Mouse (Mus musculus) stomach, postnatal 0 days (tissue): ENCODE results near the gene Sema4b. TPM values are rescaled to one million over a fixed set of nuclear protein-coding genes. Genes with fewer than 3 reads are reported as not detected.

Experiments
- ATAC-seq: fragments of 200-750 bp; cut with Nextera tagmentation; 2 replicates; pipeline ENCODE4 v1.8.0; 2017; ENCODE audit not compliant: low FRiP score, low TSS enrichment
- DNase-seq: peaks from one replicate; pipeline ENCODE4 v3.0.0-alpha.2; 2016; ENCODE audit warnings: low spot score
- H3K27ac ChIP-seq: fragments of 300-500 bp; sonication (generic); replicated peaks from 2 replicates; pipeline ENCODE4 v1.5.1; 2014; ENCODE audit warnings: mild to moderate bottlenecking, control low read depth
- H3K27me3 ChIP-seq: fragments of 300-500 bp; sonication (generic); 2 replicates; pipeline ENCODE4 v1.6.1; 2014; ENCODE audit warnings: low read length; ENCODE audit not compliant: control insufficient read depth, insufficient read depth
- H3K36me3 ChIP-seq: fragments of 300-500 bp; sonication (generic); 2 replicates; pipeline ENCODE4 v1.6.1; 2014; ENCODE audit warnings: low read length, mixed read lengths; ENCODE audit not compliant: control insufficient read depth, insufficient read depth
- H3K4me1 ChIP-seq: fragments of 300-500 bp; sonication (generic); replicated peaks from 2 replicates; pipeline ENCODE4 v1.6.1; 2014; ENCODE audit warnings: antibody characterized with exemption; ENCODE audit not compliant: control insufficient read depth, insufficient read depth
- H3K4me2 ChIP-seq: fragments of 300-500 bp; sonication (generic); replicated peaks from 2 replicates; pipeline ENCODE4 v1.6.1; 2014; ENCODE audit warnings: low read depth, mild to moderate bottlenecking, control low read depth, moderate library complexity
- H3K4me3 ChIP-seq: fragments of 300-500 bp; sonication (generic); 2 replicates; pipeline ENCODE4 v1.5.1; 2014; ENCODE audit warnings: low read depth, low read length, control low read depth
- H3K9ac ChIP-seq: fragments of 300-500 bp; sonication (generic); 2 replicates; pipeline ENCODE4 v1.6.1; 2014; ENCODE audit warnings: mild to moderate bottlenecking, low read length, control low read depth, mixed read lengths
- H3K9me3 ChIP-seq: fragments of 300-500 bp; sonication (generic); 2 replicates; pipeline ENCODE4 v1.6.1; 2016; ENCODE audit warnings: low read length; ENCODE audit not compliant: control insufficient read depth
- CTCF ChIP-seq: IDR thresholded peaks from 2 replicates; pipeline ENCODE4 v1.5.1; 2016; ENCODE audit warnings: antibody characterized with exemption, low read depth, mild to moderate bottlenecking, moderate library complexity
- EP300 ChIP-seq: optimal IDR thresholded peaks from 2 replicates; pipeline ENCODE3; 2016; ENCODE audit warnings: antibody characterized with exemption
- WGBS: fragments of 180-500 bp; shearing (Covaris S2); extraction: QIAGEN DNeasy Blood & Tissue Kit; methylation state at CpG from one replicate; pipeline ENCODE4 v1.1.7; 2014; 5-methylcytosine and 5-hydroxymethylcytosine counted together
- polyA plus RNA-seq: library from polyadenylated mRNA; unstranded; fragments of >200 nt; fragmentation: Nextera tagmentation; extraction: Ambion mirVana; gene quantifications from 2 replicates; pipeline ENCODE4 v1.2.1, GENCODE M21; 2015

Gene Sema4b
- polyA plus RNA-seq, 1 experiment from 2014 or later: 19.9 TPM

DNA sequence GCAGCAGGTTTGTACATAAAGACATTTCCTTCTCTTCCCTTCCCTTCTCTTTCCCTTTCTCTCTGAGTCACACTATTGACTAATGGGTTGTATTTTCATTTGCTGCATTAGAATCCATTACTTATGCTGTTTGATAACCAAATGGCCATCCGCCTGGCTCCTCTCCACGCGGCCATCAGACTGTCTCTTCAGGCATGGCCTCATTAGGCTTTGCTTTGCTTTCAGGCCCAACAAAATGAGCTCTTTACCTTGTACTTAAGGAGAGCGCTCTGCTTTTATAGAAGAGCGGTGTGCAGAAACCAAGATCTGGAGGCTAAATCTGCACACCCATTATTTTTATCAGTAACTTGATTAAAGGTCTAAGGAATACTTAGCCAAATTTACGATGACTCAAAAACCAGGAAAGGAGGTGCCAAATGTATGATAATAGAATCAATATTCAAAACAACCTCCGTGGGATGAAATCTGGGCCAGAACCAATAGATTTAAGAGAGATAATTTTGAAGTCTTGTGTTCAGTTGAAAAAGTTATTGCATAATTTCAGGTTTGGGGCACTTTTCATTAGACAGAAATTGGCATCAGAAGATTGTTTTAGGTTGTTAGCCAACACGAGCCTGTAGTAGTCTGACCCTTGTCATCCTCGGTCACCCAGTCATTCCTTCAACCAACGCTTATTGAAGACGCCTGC lies 9.1 kb downstream of the Sema4b start:
- DNase-seq (no peak), ATAC-seq (no peak)
- no peak for TF ChIP-seq EP300
- no peak for TF ChIP-seq CTCF
- Histone ChIP-seq H3K4me2 (no peak overlapping the region), H3K4me3 (no peak overlapping the region), H3K27ac (0 out of 2 replicates have a peak overlapping the region, but pooled peaks have one; percentile 18), H3K27me3 (no peaks in the 10 kb centered on the region), H3K36me3 (no peaks in the 10 kb centered on the region), H3K9me3 (no peaks in the 10 kb centered on the region), H3K9ac (no peak overlapping the region), H3K4me1 (peaks cover 17% of the 10 kb centered on the region)
- whole genome bisulfite sequencing: 74% methylated on average over 10 of the region's 11 CpGs

DNA sequence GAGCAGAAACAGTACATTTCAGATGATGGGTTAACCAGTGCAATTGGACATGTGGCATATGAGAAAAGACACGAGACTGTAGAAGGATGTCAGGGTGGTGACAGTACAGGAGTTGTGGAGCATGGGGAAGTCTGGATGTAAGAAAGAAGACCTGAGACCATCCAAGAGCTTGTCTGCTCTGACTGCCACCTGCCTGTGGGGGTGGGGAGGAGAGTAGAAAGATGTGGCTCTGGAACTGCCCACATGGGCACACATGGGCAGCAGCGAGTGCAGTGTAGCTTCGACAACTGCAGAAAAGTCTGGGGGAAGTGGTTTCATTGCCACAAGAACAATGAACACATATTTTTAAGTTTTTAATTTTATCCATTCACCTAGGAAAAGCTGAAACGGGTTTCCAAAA lies 10.7 kb downstream of the Sema4b start:
- Histone ChIP-seq H3K9me3 (no peaks in the 10 kb centered on the region), H3K27me3 (no peaks in the 10 kb centered on the region), H3K4me1 (peaks cover 8% of the 10 kb centered on the region), H3K4me2 (peak overlapping the region; percentile 88), H3K36me3 (no peaks in the 10 kb centered on the region), H3K27ac (peak overlapping the region; percentile 96), H3K4me3 (peak overlapping the region; percentile 70; the same call in 1 of the 2 replicates), H3K9ac (no peak overlapping the region)
- no peak for ATAC-seq
- no peak for DNase-seq
- WGBS: 22% methylated on average over 4 of the region's 4 CpGs
- no peak for TF ChIP-seq CTCF
- TF ChIP-seq EP300: no peak

DNA sequence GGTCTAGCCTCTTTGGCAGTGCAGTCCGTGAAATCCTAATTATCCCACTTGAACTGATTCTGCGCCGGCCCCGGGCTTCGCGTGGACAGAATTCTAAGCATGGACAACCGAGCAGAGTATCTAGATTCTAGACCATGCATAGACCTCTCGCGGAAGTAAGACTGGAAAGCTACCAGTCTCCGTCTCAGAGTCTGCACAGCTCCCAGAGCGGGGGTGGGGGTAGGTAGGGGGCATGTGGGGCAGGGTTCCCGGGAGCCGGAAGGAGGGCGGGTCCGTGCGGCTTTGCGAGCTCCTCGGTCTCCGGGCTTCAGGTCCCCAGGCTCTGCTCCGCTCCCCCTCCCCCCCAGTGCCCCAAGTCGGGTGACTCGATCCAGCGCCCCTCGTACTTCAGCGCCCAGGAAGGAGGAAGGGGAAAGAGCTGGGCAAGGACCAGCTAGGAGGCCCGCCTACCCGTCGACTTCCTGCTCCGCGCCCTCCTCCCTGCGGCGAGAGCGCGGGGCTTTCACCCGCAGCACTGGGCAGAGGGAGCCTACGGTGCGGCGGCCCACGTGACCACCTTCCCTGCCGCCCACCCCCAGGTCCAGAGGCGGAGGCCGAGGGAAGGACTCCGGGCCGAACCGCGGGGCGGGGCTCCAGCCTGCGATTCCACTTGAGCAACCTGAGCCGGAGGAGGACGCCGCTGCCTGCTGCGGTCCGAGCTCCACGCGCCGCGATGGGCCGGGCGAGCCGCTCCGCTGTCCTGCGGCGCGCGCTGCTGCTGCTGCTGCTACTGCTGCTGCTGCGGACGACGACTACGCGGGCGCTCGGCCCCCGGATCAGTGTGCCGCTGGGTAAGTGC lies 11.5 kb downstream of the Sema4b start:
- H3K4me1 ChIP-seq: peaks cover 8% of the 10 kb centered on the region
- no peaks in the 10 kb centered on the region for H3K36me3 ChIP-seq
- no peaks in the 10 kb centered on the region for H3K9me3 ChIP-seq
- DNase-seq (peak; percentile 90), ATAC-seq (peak; percentile 85)
- under 1% methylated on average over 62 of the region's 74 CpGs for WGBS
- no peaks in the 10 kb centered on the region for H3K27me3 ChIP-seq
- peak overlapping the region; percentile 88 for H3K4me2 ChIP-seq
- H3K9ac ChIP-seq: peak overlapping the region; percentile 81
- peak; percentile 20; the same call in 1 of the 2 replicates for TF ChIP-seq CTCF
- no peak for TF ChIP-seq EP300
- peak overlapping the region; percentile 96 for H3K27ac ChIP-seq
- H3K4me3 ChIP-seq: peak overlapping the region; percentile 70

DNA sequence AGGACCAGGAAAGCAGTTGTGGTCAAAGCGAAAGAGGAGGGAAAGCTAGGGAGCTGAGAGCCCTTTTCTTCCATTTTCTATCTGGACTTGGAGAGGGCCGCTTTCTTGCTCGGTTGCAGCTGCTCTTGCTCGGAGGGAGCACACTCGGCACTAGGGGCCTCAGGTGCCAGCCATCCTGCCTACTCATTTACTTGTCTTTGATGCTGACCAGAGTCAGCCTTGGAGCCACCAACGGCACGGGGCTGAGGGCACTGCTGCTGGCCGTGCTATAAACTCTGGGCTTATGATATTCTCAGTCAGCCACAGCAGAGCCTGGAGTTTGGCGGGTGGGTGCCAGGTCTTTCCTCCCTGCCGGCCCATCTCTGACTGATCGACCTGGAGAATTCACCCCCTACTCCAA lies 12.2 kb downstream of the Sema4b start:
- no peaks in the 10 kb centered on the region for H3K27me3 ChIP-seq
- TF ChIP-seq CTCF (no peak), EP300 (no peak)
- peaks cover 8% of the 10 kb centered on the region for H3K4me1 ChIP-seq
- under 1% methylated on average over 11 of the region's 11 CpGs for WGBS
- H3K27ac ChIP-seq: peak overlapping the region; percentile 96
- H3K36me3 ChIP-seq: no peaks in the 10 kb centered on the region
- H3K4me2 ChIP-seq: peak overlapping the region; percentile 88
- DNase-seq (no peak), ATAC-seq (no peak)
- H3K9me3 ChIP-seq: no peaks in the 10 kb centered on the region
- peak overlapping the region; percentile 70 for H3K4me3 ChIP-seq
- peak overlapping the region; percentile 81 for H3K9ac ChIP-seq

DNA sequence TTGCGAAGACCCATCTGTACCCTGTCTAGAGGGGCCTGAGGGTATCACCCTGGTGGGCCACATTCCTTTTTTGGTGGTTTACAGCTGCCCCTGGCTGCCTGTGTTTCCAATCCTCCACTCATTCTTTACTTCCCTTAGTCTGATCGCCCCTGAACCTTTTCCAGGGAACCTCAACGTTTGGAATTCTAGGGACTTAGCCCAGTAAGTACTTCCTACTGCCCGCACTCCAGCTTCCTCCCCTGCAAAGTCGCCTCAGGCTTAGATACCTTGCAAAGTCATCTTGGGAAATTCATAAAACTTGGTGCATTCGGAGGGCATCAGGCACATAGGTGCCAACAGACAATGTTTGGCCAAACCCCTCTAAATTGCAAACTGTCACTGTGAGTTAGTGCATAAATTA lies 12.6 kb downstream of the Sema4b start:
- no peaks in the 10 kb centered on the region for H3K36me3 ChIP-seq
- TF ChIP-seq EP300 (no peak), CTCF (no peak)
- H3K4me2 ChIP-seq: peak overlapping the region; percentile 88
- no peaks in the 10 kb centered on the region for H3K9me3 ChIP-seq
- H3K27me3 ChIP-seq: no peaks in the 10 kb centered on the region
- H3K27ac ChIP-seq: peak overlapping the region; percentile 96
- H3K4me1 ChIP-seq: peaks cover 8% of the 10 kb centered on the region
- peak overlapping the region; percentile 70 for H3K4me3 ChIP-seq
- peak overlapping the region; percentile 81 for H3K9ac ChIP-seq
- ATAC-seq (no peak), DNase-seq (no peak)
- WGBS: 19% methylated on average over 6 of the region's 6 CpGs
